Mouse (Mus musculus) Patski (cell line): Measurements from ENCODE around the gene Pabpn1l. TPM values are rescaled to one million over a fixed set of nuclear protein-coding genes. Genes with fewer than 3 reads are reported as not detected.
A peak's percentile ranks its signal among the peaks of the same experiment; 100 is the strongest.

Experiments used
- ATAC-seq: fragments of 100-300 bp; one replicate; pipeline ENCODE4 v1.8.0; 2021
- CTCF ChIA-PET: fragments of 350-600 bp; sonication (Branson Sonifier 250); formaldehyde crosslinking; loops from one replicate; lab custom pipeline; 2022; ENCODE audit warnings: inconsistent platforms; lab: Charles Lee
- POLR2A ChIA-PET: fragments of 350-600 bp; sonication (Branson Sonifier 250); formaldehyde crosslinking; loops from one replicate; lab custom pipeline; 2022; ENCODE audit warnings: antibody characterized with exemption, inconsistent platforms; lab: Charles Lee
- DNase-seq: peaks from one replicate; pipeline ENCODE4 v3.0.0-alpha.2; 2011; ENCODE audit warnings: low read depth, low spot score
- H3K27me3 ChIP-seq: fragments of 371-371 bp; one replicate; pipeline ENCODE4 v1.5.1; 2021
- CTCF ChIP-seq: fragments of 100-300 bp; IDR thresholded peaks from one replicate; pipeline ENCODE4 v1.5.1; 2021
- in situ Hi-C: fragments of 300-500 bp; cut with MboI; formaldehyde crosslinking; loops from 3 replicates; pipeline ENCODE4 v1.11.1; 2018; ENCODE audit warnings: low pct_unique_long_range_greater_than_20kb, mixed read lengths
- polyA plus RNA-seq: library from polyadenylated mRNA; unstranded; gene quantifications from one replicate; pipeline ENCODE4 v1.2.3, GENCODE M21; 2021

The Pabpn1l gene
- polyA plus RNA-seq, 1 experiment from 2014 or later = 0.05 TPM

GRCm38 (mm10) chr8:122604640-122605039 is 17.9 kb downstream of the Pabpn1l start:
- H3K27me3 ChIP-seq = no peaks in the 10 kb centered on the region
- in situ Hi-C loops = no loop called here
- ChIA-PET POLR2A (interaction anchor here (0.6 to 1.4 kb wide), 2 partner anchors 24 to 72 kb away, joined by 3 read pairs; no protein-coding TSS in a partner anchor), CTCF (interaction anchor here (0.8 to 1.3 kb wide), 2 partner anchors 11 to 29 kb away, joined by 3 to 7 read pairs; partner anchors contain the start of gene Aprt)
- TF ChIP-seq CTCF = no peak
- no peak for DNase-seq
- ATAC-seq = no peak

GRCm38 (mm10) chr8:122600666-122601065 is 21.9 kb downstream of the Pabpn1l start:
- TF ChIP-seq CTCF = no peak
- ChIA-PET POLR2A (no interaction called here), CTCF (interaction anchor here (1.8 kb wide), 1 partner anchor 15 kb away, joined by 7 read pairs; no protein-coding TSS in a partner anchor)
- ATAC-seq (no peak), DNase-seq (no peak)
- no peaks in the 10 kb centered on the region for H3K27me3 ChIP-seq
- in situ Hi-C loops = no loop called here

GRCm38 (mm10) chr8:122596031-122596430 is 26.5 kb downstream of the Pabpn1l start:
- no peaks in the 10 kb centered on the region for H3K27me3 ChIP-seq
- no peak for ATAC-seq
- ChIA-PET CTCF (no interaction called here), POLR2A (interaction anchor here (1.2 kb wide), 1 partner anchor 20 kb away, joined by 3 read pairs; no protein-coding TSS in a partner anchor)
- no peak for DNase-seq
- no peak for TF ChIP-seq CTCF
- in situ Hi-C loops = no loop called here

- ChIA-PET POLR2A (interaction anchor here (1.6 kb wide), 1 partner anchor 10 kb away, joined by 3 read pairs; no protein-coding TSS in a partner anchor), CTCF (interaction anchor here (1.0 to 1.4 kb wide), 2 partner anchors 9 to 10 kb away, joined by 3 to 4 read pairs; no protein-coding TSS in a partner anchor)
- DNase-seq = no peak
- TF ChIP-seq CTCF = no peak
- in situ Hi-C loops = no loop called here
- no peak for ATAC-seq
- no peaks in the 10 kb centered on the region for H3K27me3 ChIP-seq
Measured at GRCm38 (mm10) chr8:122593783-122594507, 28.6 kb downstream of the Pabpn1l start.

GRCm38 (mm10) chr8:122593240-122593639 is 29.3 kb downstream of the Pabpn1l start:
- no peaks in the 10 kb centered on the region for H3K27me3 ChIP-seq
- CTCF ChIA-PET = interaction anchor here (1.4 kb wide), 1 partner anchor 11 kb away, joined by 3 read pairs; no protein-coding TSS in a partner anchor
- ATAC-seq (no peak), DNase-seq (no peak)
- POLR2A ChIA-PET = interaction anchor here (1.6 kb wide), 1 partner anchor 10 kb away, joined by 3 read pairs; no protein-coding TSS in a partner anchor
- in situ Hi-C loops = no loop called here
- TF ChIP-seq CTCF = no peak

GRCm38 (mm10) chr8:122586749-122587148 is 35.8 kb downstream of the Pabpn1l start:
- no peaks in the 10 kb centered on the region for H3K27me3 ChIP-seq
- TF ChIP-seq CTCF = no peak
- ChIA-PET POLR2A (interaction anchor here (0.7 kb wide), 1 partner anchor 10 kb away, joined by 3 read pairs; the partner anchor contains the start of gene Aprt), CTCF (no interaction called here)
- ATAC-seq = no peak
- no peak for DNase-seq
- in situ Hi-C loops = no loop called here

GRCm38 (mm10) chr8:122586171-122586570 is 36.4 kb downstream of the Pabpn1l start:
- no peaks in the 10 kb centered on the region for H3K27me3 ChIP-seq
- TF ChIP-seq CTCF = no peak
- no peak for DNase-seq
- ChIA-PET CTCF (interaction anchor here (1.5 kb wide), 1 partner anchor 15 kb away, joined by 7 read pairs; no protein-coding TSS in a partner anchor), POLR2A (no interaction called here)
- ATAC-seq = no peak
- in situ Hi-C loops = no loop called here

- ChIA-PET POLR2A (no interaction called here), CTCF (interaction anchor here (0.9 to 1.5 kb wide), 2 partner anchors 15 to 22 kb away, joined by 3 to 7 read pairs; no protein-coding TSS in a partner anchor)
- in situ Hi-C loops = no loop called here
- ATAC-seq (peak; percentile 24), DNase-seq (no peak)
- TF ChIP-seq CTCF = no peak
- H3K27me3 ChIP-seq = no peaks in the 10 kb centered on the region
Measured at GRCm38 (mm10) chr8:122585411-122585891, 37.1 kb downstream of the Pabpn1l start.

GRCm38 (mm10) chr8:122584981-122585380 is 37.6 kb downstream of the Pabpn1l start:
- CTCF ChIA-PET = interaction anchor here (0.9 to 1.5 kb wide), 3 partner anchors 9 to 23 kb away, joined by 3 to 7 read pairs (median 4); no protein-coding TSS in a partner anchor
- no peak for DNase-seq
- in situ Hi-C loops = no loop called here
- POLR2A ChIA-PET = interaction anchor here (0.8 kb wide), 1 partner anchor 10 kb away, joined by 3 read pairs; no protein-coding TSS in a partner anchor
- ATAC-seq = no peak
- no peak for TF ChIP-seq CTCF
- H3K27me3 ChIP-seq = no peaks in the 10 kb centered on the region

GRCm38 (mm10) chr8:122580926-122581325 is 41.6 kb downstream of the Pabpn1l start:
- no peaks in the 10 kb centered on the region for H3K27me3 ChIP-seq
- TF ChIP-seq CTCF = no peak
- ATAC-seq = no peak
- CTCF ChIA-PET = interaction anchor here (1.4 kb wide), 1 partner anchor 29 kb away, joined by 3 read pairs; no protein-coding TSS in a partner anchor
- in situ Hi-C loops = no loop called here
- POLR2A ChIA-PET = interaction anchor here (0.9 to 1.3 kb wide), 3 partner anchors 14 to 24 kb away, joined by 3 read pairs; no protein-coding TSS in a partner anchor
- DNase-seq = no peak
